Mouse (Mus musculus): ENCODE results near the gene B3galt4. TPM values are rescaled to one million over a fixed set of nuclear protein-coding genes. Genes with fewer than 3 reads are reported as not detected.

B3galt4 gene
- polyA plus RNA-seq, 1 experiment from 2014 or later: 2.3 TPM

DNA sequence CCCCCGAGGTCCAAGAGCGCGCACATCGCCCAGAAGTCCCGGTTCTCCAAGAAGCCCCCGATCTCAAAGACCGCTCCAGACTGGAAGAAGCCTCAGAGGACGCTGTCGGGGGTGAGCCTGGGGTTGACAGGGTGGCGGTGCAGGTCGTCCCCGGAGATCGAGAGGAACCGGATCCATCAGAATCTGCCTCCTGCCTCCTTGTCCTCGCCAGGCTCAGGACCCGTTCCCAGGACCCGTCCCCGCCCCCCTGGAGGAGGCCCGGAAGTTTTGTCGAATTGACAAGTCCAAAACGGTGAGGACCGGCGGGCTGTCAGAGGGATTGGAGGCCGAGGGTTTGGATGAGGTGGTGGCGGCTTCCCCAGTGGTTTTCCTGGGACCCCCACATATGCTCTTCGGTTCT lies 10.3 kb downstream of the B3galt4 start:
- Histone ChIP-seq H3K4me1 (ENCODE audit: insufficient read depth) (no peaks in the 10 kb centered on the region), H3K36me3 (ENCODE audit: insufficient read depth) (peaks cover 50% of the 10 kb centered on the region), H3K9me3 (ENCODE audit: low read depth, low read length) (no peaks in the 10 kb centered on the region), H3K4me3 (ENCODE audit: low read depth, low read length) (peak overlapping the region; percentile 83), H3K27ac (ENCODE audit: low read depth) (no peak overlapping the region), H3K27me3 (ENCODE audit: insufficient read depth, low read length) (no peaks in the 10 kb centered on the region), H3K4me2 (peak overlapping the region; percentile 95), H3K9ac (peak overlapping the region; percentile 62)
- DNase-seq: no peak
- no peak for TF ChIP-seq CTCF (IDR thresholded peaks at IDR 0.05; ENCODE audit: low read depth)
- 1% methylated on average over 26 of the region's 26 CpGs for WGBS
- ATAC-seq (ENCODE audit: insufficient read depth): peak; percentile 5; the same call in 1 of the 2 replicates

DNA sequence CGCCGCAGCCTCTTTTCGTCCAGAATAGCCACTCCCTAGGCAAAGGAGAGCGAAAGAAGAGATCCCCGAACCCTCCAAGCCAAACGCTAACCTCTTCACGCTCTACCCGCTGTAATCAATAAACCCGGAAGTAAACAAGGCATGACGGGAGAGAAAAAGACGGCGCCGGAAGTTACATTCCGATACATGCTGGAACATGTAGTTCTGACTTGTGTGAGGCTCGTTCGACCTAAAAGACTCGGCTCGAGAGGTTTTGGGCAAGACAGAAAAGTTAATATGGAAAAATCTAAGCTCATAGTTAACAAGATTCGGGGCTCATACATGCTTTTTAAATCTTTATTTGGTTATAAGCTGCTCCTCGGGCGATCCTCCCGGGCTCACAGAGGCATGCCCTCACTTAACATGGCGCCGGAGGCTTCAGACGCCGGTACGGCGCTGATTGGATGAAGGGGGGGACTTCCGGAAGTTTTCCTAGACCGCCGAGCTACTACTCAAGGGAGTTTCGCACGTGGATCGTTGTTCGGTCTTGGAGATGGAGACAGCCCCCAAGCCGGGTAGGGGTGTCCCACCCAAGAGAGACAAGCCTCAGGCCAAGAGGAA lies 11.0 kb downstream of the B3galt4 start, which contains the start of the genes Pfdn6 and Wdr46:
Gene Pfdn6 (minus strand): TSS at position 138 of the 600 bp plus-strand sequence.
Gene Wdr46 (plus strand): TSS at position 455 of the 600 bp plus-strand sequence.
- H3K9ac ChIP-seq: peak within 1 kb of the TSS; percentile 62
- peak within 1 kb of the TSS; percentile 95 for H3K4me2 ChIP-seq
- DNase-seq: peak; percentile 95
- no peaks in the 10 kb centered on the region for H3K9me3 ChIP-seq (ENCODE audit: low read depth, low read length)
- peak; percentile 91 for ATAC-seq (ENCODE audit: insufficient read depth)
- no peaks in the 10 kb centered on the region for H3K27me3 ChIP-seq (ENCODE audit: insufficient read depth, low read length)
- no peaks in the 10 kb centered on the region for H3K4me1 ChIP-seq (ENCODE audit: insufficient read depth)
- H3K27ac ChIP-seq (ENCODE audit: low read depth): no peak within 1 kb of the TSS
- peaks cover 56% of the 10 kb centered on the region for H3K36me3 ChIP-seq (ENCODE audit: insufficient read depth)
- TF ChIP-seq CTCF (IDR thresholded peaks at IDR 0.05; ENCODE audit: low read depth): no peak
- WGBS: under 1% methylated on average over 36 of the region's 36 CpGs
- H3K4me3 ChIP-seq (ENCODE audit: low read depth, low read length): peak within 1 kb of the TSS; percentile 83

DNA sequence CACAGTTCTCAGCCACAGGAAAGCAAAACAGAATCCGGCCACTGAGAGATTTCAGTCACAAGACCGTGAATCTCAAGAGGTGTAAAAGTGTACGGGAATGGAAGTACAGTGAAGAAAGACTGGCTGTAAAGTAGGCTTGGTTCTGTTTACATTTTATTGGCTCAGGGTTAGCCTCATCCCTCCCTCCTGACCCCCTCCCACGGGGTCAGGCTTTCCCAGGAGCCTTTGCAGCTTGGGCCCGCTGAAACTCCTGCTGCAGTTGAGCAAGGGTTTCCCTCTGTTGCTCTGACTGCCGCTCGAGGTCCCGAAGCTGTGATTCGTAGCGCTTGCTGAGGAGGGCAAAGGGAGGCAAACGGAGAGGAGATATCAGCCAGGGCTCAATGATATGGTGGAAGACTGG lies 12.5 kb downstream of the B3galt4 start:
- WGBS: 72% methylated on average over 11 of the region's 11 CpGs
- Histone ChIP-seq H3K27ac (ENCODE audit: low read depth) (no peak overlapping the region), H3K9me3 (ENCODE audit: low read depth, low read length) (no peaks in the 10 kb centered on the region), H3K27me3 (ENCODE audit: insufficient read depth, low read length) (no peaks in the 10 kb centered on the region), H3K4me1 (ENCODE audit: insufficient read depth) (no peaks in the 10 kb centered on the region), H3K9ac (peak overlapping the region; percentile 62; the same call in 1 of the 2 replicates), H3K4me3 (ENCODE audit: low read depth, low read length) (peak overlapping the region; percentile 83; the same call in 1 of the 2 replicates), H3K36me3 (ENCODE audit: insufficient read depth) (peaks cover 55% of the 10 kb centered on the region), H3K4me2 (peak overlapping the region; percentile 95)
- no peak for TF ChIP-seq CTCF (IDR thresholded peaks at IDR 0.05; ENCODE audit: low read depth)
- DNase-seq (no peak), ATAC-seq (ENCODE audit: insufficient read depth) (no peak)

DNA sequence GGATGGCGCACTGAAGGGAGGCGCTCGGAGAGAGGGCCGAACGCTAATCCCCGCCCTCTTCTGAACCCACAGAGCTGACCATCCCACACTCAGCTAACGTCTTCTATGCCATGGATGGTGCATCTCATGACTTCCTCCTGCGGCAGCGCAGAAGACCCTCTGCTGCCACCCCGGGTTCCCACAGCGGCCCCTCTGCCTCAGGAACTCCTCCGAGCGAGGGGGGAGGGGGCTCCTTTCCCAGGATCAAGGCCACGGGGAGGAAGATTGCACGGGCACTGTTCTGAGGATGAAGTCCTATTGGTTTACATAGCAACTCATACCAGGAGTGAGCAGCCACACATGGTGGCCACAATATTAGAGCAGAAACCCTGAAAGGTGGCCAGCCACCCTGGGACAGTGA lies 14.3 kb downstream of the B3galt4 start:
- DNase-seq (no peak), ATAC-seq (ENCODE audit: insufficient read depth) (no peak)
- Histone ChIP-seq H3K4me2 (no peak overlapping the region), H3K9ac (no peak overlapping the region), H3K9me3 (ENCODE audit: low read depth, low read length) (no peaks in the 10 kb centered on the region), H3K36me3 (ENCODE audit: insufficient read depth) (peaks cover 51% of the 10 kb centered on the region), H3K4me1 (ENCODE audit: insufficient read depth) (no peaks in the 10 kb centered on the region), H3K4me3 (ENCODE audit: low read depth, low read length) (no peak overlapping the region), H3K27me3 (ENCODE audit: insufficient read depth, low read length) (no peaks in the 10 kb centered on the region), H3K27ac (ENCODE audit: low read depth) (no peak overlapping the region)
- WGBS: 82% methylated on average over 15 of the region's 15 CpGs
- TF ChIP-seq CTCF (IDR thresholded peaks at IDR 0.05; ENCODE audit: low read depth): no peak

DNA sequence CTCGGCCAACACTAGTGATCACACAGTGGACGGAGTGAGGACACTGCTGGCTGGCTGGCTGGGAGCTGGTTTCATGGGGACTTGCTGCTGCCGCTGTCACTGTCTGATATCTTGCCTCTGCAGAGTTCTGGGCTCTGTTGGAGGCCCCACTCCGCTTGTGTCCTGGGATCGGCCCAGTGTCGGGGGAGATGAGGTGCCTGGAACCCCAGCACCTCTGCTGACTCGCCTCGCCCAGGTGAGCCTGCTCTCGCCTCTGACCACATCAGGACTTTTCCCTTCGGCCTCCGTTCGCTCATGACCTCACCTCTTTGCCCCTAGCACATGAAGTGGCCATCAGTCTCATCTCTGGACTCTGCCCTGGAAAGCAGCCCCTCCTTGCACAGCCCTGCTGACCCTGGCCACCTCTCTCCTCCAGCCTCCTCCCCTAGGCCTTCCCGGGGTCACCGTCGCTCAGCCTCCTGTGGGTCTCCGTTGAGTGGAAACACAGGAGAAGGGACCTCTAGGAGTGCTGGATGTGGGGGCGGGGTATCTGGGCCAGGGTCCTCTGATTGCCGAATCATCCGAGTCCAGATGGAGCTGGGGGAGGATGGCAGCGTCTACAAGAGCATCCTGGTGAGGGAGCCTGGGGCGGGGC lies 15.7 kb downstream of the B3galt4 start:
- Histone ChIP-seq H3K4me1 (ENCODE audit: insufficient read depth) (no peaks in the 10 kb centered on the region), H3K4me2 (no peak overlapping the region), H3K36me3 (ENCODE audit: insufficient read depth) (peaks cover 47% of the 10 kb centered on the region), H3K9me3 (ENCODE audit: low read depth, low read length) (no peaks in the 10 kb centered on the region), H3K27me3 (ENCODE audit: insufficient read depth, low read length) (no peaks in the 10 kb centered on the region), H3K27ac (ENCODE audit: low read depth) (no peak overlapping the region), H3K4me3 (ENCODE audit: low read depth, low read length) (no peak overlapping the region), H3K9ac (no peak overlapping the region)
- ATAC-seq (ENCODE audit: insufficient read depth) (no peak), DNase-seq (no peak)
- TF ChIP-seq CTCF (IDR thresholded peaks at IDR 0.05; ENCODE audit: low read depth): no peak
- WGBS: 82% methylated on average over 21 of the region's 21 CpGs

DNA sequence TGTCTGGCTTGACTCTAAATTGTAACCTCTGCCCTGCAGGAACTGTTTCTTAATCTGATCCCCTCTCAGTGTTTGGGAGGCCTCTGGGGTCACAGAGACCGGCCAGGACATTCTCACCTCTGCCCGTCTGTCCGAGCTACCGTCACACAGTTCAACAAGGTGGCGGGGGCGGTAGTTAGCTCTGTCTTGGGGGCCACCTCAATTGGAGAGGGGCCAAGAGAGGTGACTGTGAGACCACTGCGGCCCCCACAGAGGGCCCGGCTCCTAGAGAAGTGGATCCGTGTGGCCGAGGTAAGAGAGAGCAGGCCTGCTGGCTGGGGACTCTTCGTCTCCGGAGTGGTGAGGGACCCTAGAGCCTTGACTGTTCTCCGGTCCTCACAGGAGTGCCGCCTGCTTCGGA lies 18.3 kb downstream of the B3galt4 start:
- TF ChIP-seq CTCF (IDR thresholded peaks at IDR 0.05; ENCODE audit: low read depth): no peak
- no peaks in the 10 kb centered on the region for H3K4me1 ChIP-seq (ENCODE audit: insufficient read depth)
- no peaks in the 10 kb centered on the region for H3K9me3 ChIP-seq (ENCODE audit: low read depth, low read length)
- DNase-seq (no peak), ATAC-seq (ENCODE audit: insufficient read depth) (no peak)
- no peak overlapping the region for H3K27ac ChIP-seq (ENCODE audit: low read depth)
- no peak overlapping the region for H3K4me2 ChIP-seq
- 89% methylated on average over 15 of the region's 15 CpGs for WGBS
- H3K36me3 ChIP-seq (ENCODE audit: insufficient read depth): peaks cover 41% of the 10 kb centered on the region
- H3K9ac ChIP-seq: no peak overlapping the region
- no peak overlapping the region for H3K4me3 ChIP-seq (ENCODE audit: low read depth, low read length)
- H3K27me3 ChIP-seq (ENCODE audit: insufficient read depth, low read length): no peaks in the 10 kb centered on the region

DNA sequence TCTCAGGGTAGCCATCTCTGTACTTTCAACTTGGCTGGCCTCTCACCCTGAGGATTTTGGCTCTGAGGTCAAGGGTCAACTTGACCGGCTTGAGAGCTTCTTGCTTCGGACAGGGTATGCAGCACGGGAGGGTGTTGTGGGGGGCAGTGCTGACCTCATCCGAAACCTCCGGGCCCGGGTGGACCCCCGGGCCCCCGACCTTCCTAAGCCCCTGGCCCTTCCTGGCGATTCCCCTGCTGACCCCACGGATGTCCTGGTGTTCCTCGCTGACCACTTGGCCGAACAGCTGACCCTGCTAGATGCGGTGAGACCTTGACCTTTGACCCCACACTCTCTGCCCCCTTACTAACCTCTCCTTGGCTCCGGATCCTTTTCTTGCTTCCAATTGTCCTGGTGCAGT lies 18.8 kb downstream of the B3galt4 start:
- WGBS: 89% methylated on average over 14 of the region's 14 CpGs
- peaks cover 38% of the 10 kb centered on the region for H3K36me3 ChIP-seq (ENCODE audit: insufficient read depth)
- H3K9ac ChIP-seq: no peak overlapping the region
- DNase-seq: no peak
- H3K4me1 ChIP-seq (ENCODE audit: insufficient read depth): no peaks in the 10 kb centered on the region
- ATAC-seq (ENCODE audit: insufficient read depth): no peak
- no peak overlapping the region for H3K27ac ChIP-seq (ENCODE audit: low read depth)
- no peaks in the 10 kb centered on the region for H3K9me3 ChIP-seq (ENCODE audit: low read depth, low read length)
- no peaks in the 10 kb centered on the region for H3K27me3 ChIP-seq (ENCODE audit: insufficient read depth, low read length)
- no peak for TF ChIP-seq CTCF (IDR thresholded peaks at IDR 0.05; ENCODE audit: low read depth)
- no peak overlapping the region for H3K4me3 ChIP-seq (ENCODE audit: low read depth, low read length)
- no peak overlapping the region for H3K4me2 ChIP-seq

Data from lung, embryonic 14.5 days (tissue).